Mouse (Mus musculus) CH12.LX (cell line): ENCODE measurements at regions not wholly inside any gene's neighbourhood (a gene's known extent, or its start where the extent isn't known, plus 50 kb on each side); places are given as distances from the start of the nearest gene placed in this dataset.

Experiments used
- CTCF ChIP-seq, 2 experiments: IDR thresholded peaks in 1 of 2; conservative IDR thresholded peaks in 1 of 2; 2 replicates each; pipeline ENCODE4 v1.5.1; 2011 to 2012; ENCODE audit warnings: low read depth in 2 of 2, low read length in 2 of 2, improper control_type of control experiment in 1 of 2, inconsistent platforms in 1 of 2, mild to moderate bottlenecking in 1 of 2, moderate library complexity in 1 of 2
- ELF1 ChIP-seq: IDR thresholded peaks from 2 replicates; pipeline ENCODE4 v1.6.1; 2014; ENCODE audit warnings: low read depth, mild to moderate bottlenecking, inconsistent platforms, low read length, improper control_type of control experiment
- EP300 ChIP-seq: IDR thresholded peaks from 2 replicates; pipeline ENCODE4 v1.6.1; 2011; ENCODE audit warnings: low read length, improper control_type of control experiment
- HCFC1 ChIP-seq: IDR thresholded peaks from 2 replicates; pipeline ENCODE4 v1.6.1; 2012; ENCODE audit warnings: low read depth, mild to moderate bottlenecking, inconsistent platforms, low read length, improper control_type of control experiment
- IRF4 ChIP-seq: IDR thresholded peaks from 2 replicates; pipeline ENCODE4 v1.6.1; 2014; ENCODE audit warnings: low read depth, mild to moderate bottlenecking, inconsistent platforms, low read length, improper control_type of control experiment
- MYC ChIP-seq: IDR thresholded peaks from 2 replicates; pipeline ENCODE4 v1.6.1; 2011; ENCODE audit warnings: low read depth, mild to moderate bottlenecking, improper control_type of control experiment, low read length
- NELFE ChIP-seq: IDR thresholded peaks from 2 replicates; pipeline ENCODE4 v1.6.1; 2011; ENCODE audit warnings: low read depth, low read length, improper control_type of control experiment
- POLR2A ChIP-seq: IDR thresholded peaks from 2 replicates; pipeline ENCODE4 v1.6.1; 2011; ENCODE audit warnings: low read depth, mild to moderate bottlenecking, improper control_type of control experiment, low read length
- SIN3A ChIP-seq: IDR thresholded peaks from 2 replicates; pipeline ENCODE4 v1.6.1; 2012; ENCODE audit warnings: low read length, improper control_type of control experiment, inconsistent platforms
- SMC3 ChIP-seq: IDR thresholded peaks from 2 replicates; pipeline ENCODE4 v1.6.1; 2011; ENCODE audit warnings: low read depth, low read length, improper control_type of control experiment
- USF1 ChIP-seq: IDR thresholded peaks from 2 replicates; pipeline ENCODE4 v1.6.1; 2014; ENCODE audit warnings: low read depth, mild to moderate bottlenecking, inconsistent platforms, low read length, improper control_type of control experiment
- ZC3H11A ChIP-seq: IDR thresholded peaks from 2 replicates; pipeline ENCODE4 v1.6.1; 2012; ENCODE audit warnings: low read depth, mild to moderate bottlenecking, inconsistent platforms, low read length, improper control_type of control experiment
- ZNF384 ChIP-seq: IDR thresholded peaks from 2 replicates; pipeline ENCODE4 v1.6.1; 2012; ENCODE audit warnings: low read depth, low read length, improper control_type of control experiment, inconsistent platforms

- TF ChIP-seq CTCF (conservative IDR thresholded peaks at IDR 0.05 in 1 of 2, IDR thresholded peaks at IDR 0.05 in 1 of 2; ENCODE audit: low read depth in 2 of 2, low read length in 2 of 2), result no peak
- TF ChIP-seq EP300, result no peak
- no peak for TF ChIP-seq NELFE
- TF ChIP-seq SMC3, result no peak
- no peak for TF ChIP-seq ELF1
- no peak for TF ChIP-seq ZC3H11A
- TF ChIP-seq ZNF384, result no peak
- TF ChIP-seq POLR2A, result no peak
- TF ChIP-seq HCFC1, result no peak
- no peak for TF ChIP-seq SIN3A
- TF ChIP-seq IRF4, result no peak
- TF ChIP-seq MYC, result no peak
- TF ChIP-seq USF1, result no peak
These were observed 245.5 kb upstream of the Speer4f2 start for GRCm38 (mm10) chr5:17127501-17127900.
